Mouse (Mus musculus) brain, embryonic 14.5 days (tissue): ENCODE measurements around the gene Gm17571.

Source experiments
- CTCF ChIP-seq: fragments of 200-500 bp; IDR thresholded peaks from 2 replicates; pipeline ENCODE4 v1.5.1; 2012; ENCODE audit warnings: inconsistent platforms, mild to moderate bottlenecking, moderate library complexity, borderline replicate concordance; ENCODE audit not compliant: insufficient read depth, insufficient read length; ENCODE audit errors: extremely low read depth
- POLR2A ChIP-seq: fragments of 200-500 bp; IDR thresholded peaks from 2 replicates; pipeline ENCODE4 v1.6.1; 2012; ENCODE audit warnings: mild to moderate bottlenecking, inconsistent platforms, borderline replicate concordance; ENCODE audit not compliant: poor library complexity, insufficient read depth, insufficient read length, severe bottlenecking; ENCODE audit errors: extremely low read depth

- TF ChIP-seq CTCF: no peak
- no peak for TF ChIP-seq POLR2A
Measured at GRCm38 (mm10) chr9:13430302-13430701, 16.3 kb downstream of the Gm17571 start.
